Mouse (Mus musculus): ENCODE results near the gene Gemin4. TPM values are rescaled to one million over a fixed set of nuclear protein-coding genes. Genes with fewer than 3 reads are reported as not detected.
A peak's percentile ranks its signal among the peaks of the same experiment; 100 is the strongest.

Gemin4 gene
- total and polyA plus RNA-seq, 3 experiments = 17.8 to 95.7 (median 23.8) TPM

- H3K36me3 ChIP-seq (ENCODE audit: control insufficient read depth in 1 of 2, insufficient read depth in 2 of 2, low read length in 2 of 2) = peaks cover 0 to 2% of the 10 kb centered on the region in 2 experiments; a peak in 1 of 4 replicates
- no peak for TF ChIP-seq CHD1 (IDR thresholded peaks at IDR 0.05; ENCODE audit: low read depth, low read length)
- TF ChIP-seq BHLHE40 (IDR thresholded peaks at IDR 0.05; ENCODE audit: borderline replicate concordance, low read depth, low read length) = no peak
- TF ChIP-seq POLR2A (IDR thresholded peaks at IDR 0.05; ENCODE audit: control insufficient read depth in 1 of 2, insufficient read depth in 1 of 2, low read depth in 1 of 2, low read length in 2 of 2, poor library complexity in 1 of 2) = peak; percentile 43 to 67; a peak in 2 of 4 replicates
- no peak for TF ChIP-seq TBP (IDR thresholded peaks at IDR 0.05; ENCODE audit: low read depth, low read length)
- TF ChIP-seq MAX (IDR thresholded peaks at IDR 0.05; ENCODE audit: low read length) = 0 out of 2 replicates have a peak, but pooled peaks have one; percentile 27
- TF ChIP-seq ZC3H11A (IDR thresholded peaks at IDR 0.05; ENCODE audit: low read depth, low read length) = no peak
- TF ChIP-seq USF1 (IDR thresholded peaks at IDR 0.05; ENCODE audit: low read depth, low read length) = peak; percentile 85
- TF ChIP-seq MAFK (IDR thresholded peaks at IDR 0.05; ENCODE audit: borderline replicate concordance, low read depth, low read length) = no peak
- TF ChIP-seq MXI1 (IDR thresholded peaks at IDR 0.05; ENCODE audit: low read depth, low read length) = peak; percentile 73
- TF ChIP-seq MYB (IDR thresholded peaks at IDR 0.05; ENCODE audit: low read depth, low read length) = no peak
- TF ChIP-seq TAL1 (IDR thresholded peaks at IDR 0.05; ENCODE audit: low read length) = no peak
- no peak for TF ChIP-seq JUND (IDR thresholded peaks at IDR 0.05; ENCODE audit: low read depth, low read length)
- no peak for TF ChIP-seq CHD2 (IDR thresholded peaks at IDR 0.05; ENCODE audit: low read length)
- peak; percentile 70; the same call in 1 of the 2 replicates for TF ChIP-seq MAZ (IDR thresholded peaks at IDR 0.05; ENCODE audit: low read depth, low read length)
- TF ChIP-seq SIN3A (IDR thresholded peaks at IDR 0.05; ENCODE audit: low read length) = peak; percentile 42
- TF ChIP-seq ZMIZ1 (IDR thresholded peaks at IDR 0.05; ENCODE audit: low read depth, low read length) = peak; percentile 36; the same call in 1 of the 2 replicates
- peak; percentile 51 for TF ChIP-seq NELFE (IDR thresholded peaks at IDR 0.05; ENCODE audit: low read depth, low read length)
- TF ChIP-seq ZKSCAN1 (IDR thresholded peaks at IDR 0.05; ENCODE audit: low read depth, low read length) = no peak
- TF ChIP-seq CTCF (IDR thresholded peaks at IDR 0.05 in 2 of 3, conservative IDR thresholded peaks at IDR 0.05 in 1 of 3; ENCODE audit: control insufficient read depth in 1 of 3, insufficient read depth in 1 of 3, low read depth in 2 of 3, low read length in 3 of 3, poor library complexity in 1 of 3, severe bottlenecking in 1 of 3) = 0 out of 6 replicates have a peak, but pooled peaks of 1 of the 3 experiments have one; percentile 4
- TF ChIP-seq UBTF (IDR thresholded peaks at IDR 0.05; ENCODE audit: borderline replicate concordance, insufficient read depth, low read depth, low read length) = 0 out of 2 replicates have a peak, but pooled peaks have one; percentile 15
- peak; percentile 9; the same call in 1 of the 2 replicates for TF ChIP-seq NRF1 (IDR thresholded peaks at IDR 0.05; ENCODE audit: insufficient read depth, low read depth, low read length, poor library complexity, severe bottlenecking)
- peaks cover 5% of the 10 kb centered on the region; the same call in 1 of the 2 replicates for H3K79me2 ChIP-seq (ENCODE audit: control insufficient read depth, insufficient read depth, low read length, poor library complexity)
- H3K4me1 ChIP-seq (ENCODE audit: control insufficient read depth in 1 of 2, insufficient read depth in 2 of 2, low read length in 2 of 2) = peaks cover 3 to 10% of the 10 kb centered on the region in 2 experiments; a peak in 3 of 4 replicates
- H3K27me3 ChIP-seq (ENCODE audit: control insufficient read depth in 1 of 2, insufficient read depth in 2 of 2, low read length in 2 of 2) = peaks cover 0 to 4% of the 10 kb centered on the region in 2 experiments; a peak in 2 of 4 replicates
- no peak overlapping the region for H3K27ac ChIP-seq (ENCODE audit: control insufficient read depth, low read depth, low read length)
- H3K4me3 ChIP-seq (ENCODE audit: control insufficient read depth in 1 of 2, insufficient read depth in 1 of 2, low read depth in 2 of 2, low read length in 2 of 2) = peak overlapping the region; percentile 83 to 87
- no peaks in the 10 kb centered on the region for H3K9me3 ChIP-seq (replicated peaks; ENCODE audit: insufficient read depth, low read length)
- DNase-seq (ENCODE audit: low read depth, low spot score) = peak; percentile 75
- peak overlapping the region; percentile 85 for H3K9ac ChIP-seq (ENCODE audit: control insufficient read depth, low read depth, low read length, poor library complexity, severe bottlenecking)
These were observed 15.4 kb downstream of the Gemin4 start for GRCm38 (mm10) chr11:76201761-76202674.

Data from MEL (cell line).